In genomic region chr1:33460703-33461102, GRCm38 (mm10) we compare ENCODE assay signal across 26 mouse cellular contexts.
DNase-seq lines count a peak whose midpoint lies in the region; ATAC-seq and TF ChIP-seq lines count a peak whose summit lies in the region.
"Had no signal": no experiment of that assay in that cellular context is flagged by ENCODE, and none has a peak within 500 bp of the region (broad histone marks: within the 10 kb centered on the region; RNA-seq: fewer than 3 reads in every experiment).

No protein-coding gene starts in this region.

- DNase-seq in forebrain, embryonic 10.5 days (ENCODE audit: extremely low spot score, low spot score) = no peak
- DNase-seq in 3T3-L1 (ENCODE audit: low read depth, low spot score) (peak; percentile 56), 416B (ENCODE audit: low read depth) (peak; percentile 51)
- no peak for DNase-seq in left cerebral cortex, adult 8-10 months (ENCODE audit: low spot score in 2 of 2)
- DNase-seq in ovary, postnatal 36 days (ENCODE audit: low spot score) = no peak
- no peak for DNase-seq in lung, postnatal 0 days (ENCODE audit: low spot score)
- DNase-seq: adrenal gland, adult 8-10 months; adrenal gland, postnatal 25 days; B cell, adult 2 months; cerebellum, adult 11-12 months; cerebellum, adult 9-10 months; cerebellum, postnatal 14 days; gastrocnemius, postnatal 25 days; heart, adult 18-20 months; heart, postnatal 10 days; heart, postnatal 36 days had no signal

- H3K36me3 ChIP-seq in forebrain, embryonic 16.5 days (ENCODE audit: control insufficient read depth, insufficient read depth) = no peaks in the 10 kb centered on the region
- peaks cover 13% of the 10 kb centered on the region for H3K36me3 ChIP-seq in forebrain, embryonic 10.5 days (replicated peaks)
- no peaks in the 10 kb centered on the region for H3K36me3 ChIP-seq in lung, postnatal 0 days (ENCODE audit: insufficient read depth, low read length)
- H3K36me3 ChIP-seq: heart, embryonic 12.5 days; heart, embryonic 15.5 days had no signal

- no peak overlapping the region for H3K4me2 ChIP-seq in forebrain, embryonic 16.5 days (ENCODE audit: low read length)
- H3K4me2 ChIP-seq in lung, postnatal 0 days (replicated peaks; ENCODE audit: low read depth, low read length) = no peak overlapping the region
- H3K4me2 ChIP-seq: heart, embryonic 12.5 days; heart, embryonic 15.5 days; hindbrain, embryonic 14.5 days had no signal

- WGBS in forebrain, embryonic 16.5 days = 88% methylated on average over 8 of the region's 8 CpGs
- 89% methylated on average over 8 of the region's 8 CpGs for WGBS in forebrain, embryonic 10.5 days
- whole genome bisulfite sequencing in lung, postnatal 0 days = 89% methylated on average over 8 of the region's 8 CpGs

- H3K9ac ChIP-seq in forebrain, embryonic 16.5 days (replicated peaks; ENCODE audit: low read depth, low read length) = no peak overlapping the region
- no peak overlapping the region for H3K9ac ChIP-seq in lung, postnatal 0 days (replicated peaks; ENCODE audit: low read depth)
- H3K9ac ChIP-seq: heart, embryonic 12.5 days; heart, embryonic 15.5 days; hindbrain, embryonic 14.5 days had no signal

- no peak overlapping the region for H3K4me3 ChIP-seq in forebrain, embryonic 16.5 days (replicated peaks; ENCODE audit: low read length)
- H3K4me3 ChIP-seq in forebrain, embryonic 10.5 days = no peak overlapping the region
- H3K4me3 ChIP-seq in embryonic fibroblast, embryonic 13.5 days (ENCODE audit: insufficient read depth, low read length) = no peak overlapping the region
- H3K4me3 ChIP-seq in lung, postnatal 0 days (ENCODE audit: low read depth, low read length) = no peak overlapping the region
- H3K4me3 ChIP-seq: heart, embryonic 12.5 days; heart, embryonic 15.5 days; hindbrain, embryonic 10.5 days had no signal

- no peak for TF ChIP-seq POLR2A in embryonic fibroblast, embryonic 13.5 days (IDR thresholded peaks at IDR 0.05; ENCODE audit: low read depth, low read length)

- peak; percentile 24; the same call in 1 of the 2 replicates for ATAC-seq in forebrain, embryonic 16.5 days
- ATAC-seq in lung, postnatal 0 days = no peak
- ATAC-seq: activated CD4-positive, CD25-positive, alpha-beta regulatory T cell, adult 4 months; intestine, postnatal 0 days had no signal

- no peak overlapping the region for H3K27ac ChIP-seq in forebrain, embryonic 16.5 days (ENCODE audit: low read length)
- no peak overlapping the region for H3K27ac ChIP-seq in forebrain, embryonic 10.5 days
- H3K27ac ChIP-seq in embryonic fibroblast, embryonic 13.5 days (ENCODE audit: insufficient read depth, low read length) = peak overlapping the region; percentile 62; the same call in 1 of the 2 replicates
- H3K27ac ChIP-seq in lung, postnatal 0 days (ENCODE audit: low read length) = no peak overlapping the region
- H3K27ac ChIP-seq: heart, embryonic 15.5 days; hindbrain, embryonic 10.5 days; hindbrain, embryonic 14.5 days had no signal

- no peak for TF ChIP-seq EP300 in lung, postnatal 0 days (IDR thresholded peaks at IDR 0.05)

- 0 out of 2 replicates have a peak, but pooled peaks cover 6% of the 10 kb centered on the region for H3K4me1 ChIP-seq in forebrain, embryonic 16.5 days (replicated peaks; ENCODE audit: control insufficient read depth, insufficient read depth, low read length)
- H3K4me1 ChIP-seq in forebrain, embryonic 10.5 days = no peaks in the 10 kb centered on the region
- peaks cover 10% of the 10 kb centered on the region for H3K4me1 ChIP-seq in embryonic fibroblast, embryonic 13.5 days (ENCODE audit: control insufficient read depth, insufficient read depth, low read length)
- no peaks in the 10 kb centered on the region for H3K4me1 ChIP-seq in lung, postnatal 0 days (ENCODE audit: insufficient read depth, low read depth, low read length)
- H3K4me1 ChIP-seq: heart, embryonic 12.5 days; heart, embryonic 15.5 days; hindbrain, embryonic 10.5 days had no signal

- TF ChIP-seq CTCF in embryonic fibroblast, embryonic 13.5 days (IDR thresholded peaks at IDR 0.05; ENCODE audit: borderline replicate concordance, insufficient read depth, low read length) = no peak
- no peak for TF ChIP-seq CTCF in lung, postnatal 0 days (IDR thresholded peaks at IDR 0.05)

- H3K9me3 ChIP-seq in forebrain, embryonic 16.5 days (ENCODE audit: control insufficient read depth, low read length) = no peaks in the 10 kb centered on the region
- H3K9me3 ChIP-seq in forebrain, embryonic 10.5 days = no peaks in the 10 kb centered on the region
- H3K9me3 ChIP-seq in lung, postnatal 0 days (ENCODE audit: low read length) = no peaks in the 10 kb centered on the region
- H3K9me3 ChIP-seq: G1E; heart, embryonic 12.5 days; heart, embryonic 15.5 days; hindbrain, embryonic 10.5 days had no signal

- no peaks in the 10 kb centered on the region for H3K27me3 ChIP-seq in forebrain, embryonic 16.5 days (replicated peaks; ENCODE audit: control insufficient read depth, insufficient read depth, low read length)
- H3K27me3 ChIP-seq in forebrain, embryonic 10.5 days (ENCODE audit: poor library complexity, severe bottlenecking) = no peaks in the 10 kb centered on the region
- no peaks in the 10 kb centered on the region for H3K27me3 ChIP-seq in lung, postnatal 0 days (replicated peaks; ENCODE audit: insufficient read depth, low read length)
- H3K27me3 ChIP-seq: CH12.LX; heart, embryonic 12.5 days; heart, embryonic 15.5 days had no signal

Comparison
In these comparisons a context has a peak if more than half of its experiments do, and no peak if none do; other contexts are left out.
1. DNase-seq: peak in 3T3-L1 (single experiment) and 416B (single experiment); none in forebrain, embryonic 10.5 days (single experiment), left cerebral cortex, adult 8-10 months (0 of 2), ovary, postnatal 36 days (single experiment) and lung, postnatal 0 days (single experiment).